Mouse (Mus musculus): ENCODE measurements around the gene Psmc2. TPM values are rescaled to one million over a fixed set of nuclear protein-coding genes. Genes with fewer than 3 reads are reported as not detected.

Gene Psmc2
- polyA plus RNA-seq, 1 experiment from 2014 or later = 253 TPM

GRCm38 (mm10) chr5:21789061-21789460 lies 4.0 kb downstream of the Psmc2 start:
- Histone ChIP-seq H3K9me3 (ENCODE audit: control insufficient read depth, low read length) (no peaks in the 10 kb centered on the region), H3K27me3 (ENCODE audit: control insufficient read depth, insufficient read depth, low read length) (no peaks in the 10 kb centered on the region), H3K4me1 (ENCODE audit: control insufficient read depth, insufficient read depth, low read length) (peaks cover 9% of the 10 kb centered on the region; the same call in 1 of the 2 replicates), H3K27ac (ENCODE audit: low read depth, low read length) (no peak overlapping the region), H3K36me3 (ENCODE audit: control insufficient read depth, insufficient read depth, low read length) (0 out of 2 replicates have a peak, but pooled peaks cover 2% of the 10 kb centered on the region), H3K4me2 (no peak overlapping the region), H3K9ac (ENCODE audit: low read length) (no peak overlapping the region), H3K4me3 (ENCODE audit: low read depth, low read length) (no peak overlapping the region)
- whole genome bisulfite sequencing = 82% methylated on average over 5 of the region's 5 CpGs
- DNase-seq (ENCODE audit: low spot score, missing footprints) (no peak), ATAC-seq (ENCODE audit: low FRiP score) (no peak)

- peak; percentile 28 for DNase-seq (ENCODE audit: low spot score, missing footprints)
- no peak overlapping the region for H3K4me3 ChIP-seq (ENCODE audit: low read depth, low read length)
- no peak overlapping the region for H3K27ac ChIP-seq (ENCODE audit: low read depth, low read length)
- H3K9ac ChIP-seq (ENCODE audit: low read length) = no peak overlapping the region
- peaks cover 8% of the 10 kb centered on the region; the same call in 1 of the 2 replicates for H3K4me1 ChIP-seq (ENCODE audit: control insufficient read depth, insufficient read depth, low read length)
- H3K27me3 ChIP-seq (ENCODE audit: control insufficient read depth, insufficient read depth, low read length) = no peaks in the 10 kb centered on the region
- H3K9me3 ChIP-seq (ENCODE audit: control insufficient read depth, low read length) = no peaks in the 10 kb centered on the region
- no peak overlapping the region for H3K4me2 ChIP-seq
- ATAC-seq (ENCODE audit: low FRiP score) = no peak
- H3K36me3 ChIP-seq (ENCODE audit: control insufficient read depth, insufficient read depth, low read length) = peaks cover 4% of the 10 kb centered on the region; the same call in 1 of the 2 replicates
These were observed 7.1 kb downstream of the Psmc2 start for GRCm38 (mm10) chr5:21792166-21792565.

- H3K9ac ChIP-seq (ENCODE audit: low read length) = no peak overlapping the region
- no peaks in the 10 kb centered on the region for H3K4me1 ChIP-seq (ENCODE audit: control insufficient read depth, insufficient read depth, low read length)
- no peak overlapping the region for H3K4me2 ChIP-seq
- ATAC-seq (ENCODE audit: low FRiP score) = no peak
- no peak for DNase-seq (ENCODE audit: low spot score, missing footprints)
- no peak overlapping the region for H3K4me3 ChIP-seq (ENCODE audit: low read depth, low read length)
- no peak overlapping the region for H3K27ac ChIP-seq (ENCODE audit: low read depth, low read length)
- no peaks in the 10 kb centered on the region for H3K27me3 ChIP-seq (ENCODE audit: control insufficient read depth, insufficient read depth, low read length)
- WGBS = 93% methylated on average over 9 of the region's 9 CpGs
- peaks cover 16% of the 10 kb centered on the region; the same call in 1 of the 2 replicates for H3K36me3 ChIP-seq (ENCODE audit: control insufficient read depth, insufficient read depth, low read length)
- H3K9me3 ChIP-seq (ENCODE audit: control insufficient read depth, low read length) = no peaks in the 10 kb centered on the region
These were observed 17.8 kb downstream of the Psmc2 start for GRCm38 (mm10) chr5:21802907-21803306.

- Histone ChIP-seq H3K27me3 (ENCODE audit: control insufficient read depth, insufficient read depth, low read length) (no peaks in the 10 kb centered on the region), H3K36me3 (ENCODE audit: control insufficient read depth, insufficient read depth, low read length) (peaks cover 16% of the 10 kb centered on the region; the same call in 1 of the 2 replicates)
These were observed 18.7 kb downstream of the Psmc2 start for GRCm38 (mm10) chr5:21803691-21804188.

GRCm38 (mm10) chr5:21804837-21805236 lies 19.8 kb downstream of the Psmc2 start:
- H3K27me3 ChIP-seq (ENCODE audit: control insufficient read depth, insufficient read depth, low read length) = no peaks in the 10 kb centered on the region
- ATAC-seq (ENCODE audit: low FRiP score) (no peak), DNase-seq (ENCODE audit: low spot score, missing footprints) (no peak)
- no peak overlapping the region for H3K4me2 ChIP-seq
- no peaks in the 10 kb centered on the region for H3K9me3 ChIP-seq (ENCODE audit: control insufficient read depth, low read length)
- no peak overlapping the region for H3K4me3 ChIP-seq (ENCODE audit: low read depth, low read length)
- H3K36me3 ChIP-seq (ENCODE audit: control insufficient read depth, insufficient read depth, low read length) = peaks cover 14% of the 10 kb centered on the region; the same call in 1 of the 2 replicates
- H3K4me1 ChIP-seq (ENCODE audit: control insufficient read depth, insufficient read depth, low read length) = no peaks in the 10 kb centered on the region
- WGBS = 92% methylated on average over 4 of the region's 4 CpGs
- no peak overlapping the region for H3K9ac ChIP-seq (ENCODE audit: low read length)
- H3K27ac ChIP-seq (ENCODE audit: low read depth, low read length) = no peak overlapping the region

More at GRCm38 (mm10) chr5:21803691-21804188, 18.7 kb downstream of the Psmc2 start:
- no peak for DNase-seq (ENCODE audit: low spot score, missing footprints)
- ATAC-seq (ENCODE audit: low FRiP score) = no peak
- Histone ChIP-seq H3K9me3 (ENCODE audit: control insufficient read depth, low read length) (no peaks in the 10 kb centered on the region), H3K4me1 (ENCODE audit: control insufficient read depth, insufficient read depth, low read length) (no peaks in the 10 kb centered on the region), H3K4me2 (no peak overlapping the region), H3K9ac (ENCODE audit: low read length) (no peak overlapping the region), H3K27ac (ENCODE audit: low read depth, low read length) (no peak overlapping the region), H3K4me3 (ENCODE audit: low read depth, low read length) (no peak overlapping the region)
- 90% methylated on average over 12 of the region's 12 CpGs for WGBS

GRCm38 (mm10) chr5:21810924-21811323 lies 25.8 kb downstream of the Psmc2 start:
- Histone ChIP-seq H3K27ac (ENCODE audit: low read depth, low read length) (no peak overlapping the region), H3K9me3 (ENCODE audit: control insufficient read depth, low read length) (no peaks in the 10 kb centered on the region), H3K4me2 (no peak overlapping the region), H3K4me3 (ENCODE audit: low read depth, low read length) (no peak overlapping the region), H3K9ac (ENCODE audit: low read length) (no peak overlapping the region), H3K36me3 (ENCODE audit: control insufficient read depth, insufficient read depth, low read length) (no peaks in the 10 kb centered on the region), H3K27me3 (ENCODE audit: control insufficient read depth, insufficient read depth, low read length) (no peaks in the 10 kb centered on the region), H3K4me1 (ENCODE audit: control insufficient read depth, insufficient read depth, low read length) (no peaks in the 10 kb centered on the region)
- 86% methylated on average over 10 of the region's 10 CpGs for WGBS
- no peak for DNase-seq (ENCODE audit: low spot score, missing footprints)
- no peak for ATAC-seq (ENCODE audit: low FRiP score)

GRCm38 (mm10) chr5:21813994-21814393 lies 28.9 kb downstream of the Psmc2 start:
- Histone ChIP-seq H3K9me3 (ENCODE audit: control insufficient read depth, low read length) (no peaks in the 10 kb centered on the region), H3K9ac (ENCODE audit: low read length) (no peak overlapping the region), H3K27me3 (ENCODE audit: control insufficient read depth, insufficient read depth, low read length) (no peaks in the 10 kb centered on the region), H3K4me3 (ENCODE audit: low read depth, low read length) (no peak overlapping the region), H3K4me2 (no peak overlapping the region), H3K27ac (ENCODE audit: low read depth, low read length) (no peak overlapping the region), H3K36me3 (ENCODE audit: control insufficient read depth, insufficient read depth, low read length) (no peaks in the 10 kb centered on the region), H3K4me1 (ENCODE audit: control insufficient read depth, insufficient read depth, low read length) (no peaks in the 10 kb centered on the region)
- ATAC-seq (ENCODE audit: low FRiP score) = no peak
- WGBS = 37% methylated on average over 1 of the region's 1 CpGs
- DNase-seq (ENCODE audit: low spot score, missing footprints) = no peak

- Histone ChIP-seq H3K4me1 (ENCODE audit: control insufficient read depth, insufficient read depth, low read length) (0 out of 2 replicates have a peak, but pooled peaks cover 4% of the 10 kb centered on the region), H3K27ac (ENCODE audit: low read depth, low read length) (no peak overlapping the region)
These were observed 41.3 kb downstream of the Psmc2 start for GRCm38 (mm10) chr5:21826370-21826769.

GRCm38 (mm10) chr5:21827643-21828042 lies 42.6 kb downstream of the Psmc2 start:
- DNase-seq (ENCODE audit: low spot score, missing footprints) (no peak), ATAC-seq (ENCODE audit: low FRiP score) (no peak)
- Histone ChIP-seq H3K4me3 (ENCODE audit: low read depth, low read length) (no peak overlapping the region), H3K36me3 (ENCODE audit: control insufficient read depth, insufficient read depth, low read length) (no peaks in the 10 kb centered on the region), H3K4me2 (no peak overlapping the region), H3K27me3 (ENCODE audit: control insufficient read depth, insufficient read depth, low read length) (no peaks in the 10 kb centered on the region), H3K4me1 (ENCODE audit: control insufficient read depth, insufficient read depth, low read length) (0 out of 2 replicates have a peak, but pooled peaks cover 4% of the 10 kb centered on the region), H3K27ac (ENCODE audit: low read depth, low read length) (no peak overlapping the region), H3K9ac (ENCODE audit: low read length) (no peak overlapping the region), H3K9me3 (ENCODE audit: control insufficient read depth, low read length) (no peaks in the 10 kb centered on the region)
- 20% methylated on average over 6 of the region's 6 CpGs for WGBS

More at GRCm38 (mm10) chr5:21826370-21826769, 41.3 kb downstream of the Psmc2 start:
- Histone ChIP-seq H3K9me3 (ENCODE audit: control insufficient read depth, low read length) (no peaks in the 10 kb centered on the region), H3K36me3 (ENCODE audit: control insufficient read depth, insufficient read depth, low read length) (no peaks in the 10 kb centered on the region), H3K4me2 (no peak overlapping the region), H3K27me3 (ENCODE audit: control insufficient read depth, insufficient read depth, low read length) (no peaks in the 10 kb centered on the region), H3K9ac (ENCODE audit: low read length) (no peak overlapping the region), H3K4me3 (ENCODE audit: low read depth, low read length) (no peak overlapping the region)
- ATAC-seq (ENCODE audit: low FRiP score) = no peak
- 30% methylated on average over 7 of the region's 7 CpGs for WGBS
- no peak for DNase-seq (ENCODE audit: low spot score, missing footprints)
